Mouse (Mus musculus): ENCODE data around the gene Map1lc3a.

The Map1lc3a gene

GRCm38 (mm10) chr2:155287456-155288250 lies 11.6 kb downstream of the Map1lc3a start:
- DNase-seq (ENCODE audit: low spot score), result no peak

GRCm38 (mm10) chr2:155290066-155290465 lies 14.0 kb downstream of the Map1lc3a start:
- DNase-seq (ENCODE audit: low spot score), result no peak

DNA sequence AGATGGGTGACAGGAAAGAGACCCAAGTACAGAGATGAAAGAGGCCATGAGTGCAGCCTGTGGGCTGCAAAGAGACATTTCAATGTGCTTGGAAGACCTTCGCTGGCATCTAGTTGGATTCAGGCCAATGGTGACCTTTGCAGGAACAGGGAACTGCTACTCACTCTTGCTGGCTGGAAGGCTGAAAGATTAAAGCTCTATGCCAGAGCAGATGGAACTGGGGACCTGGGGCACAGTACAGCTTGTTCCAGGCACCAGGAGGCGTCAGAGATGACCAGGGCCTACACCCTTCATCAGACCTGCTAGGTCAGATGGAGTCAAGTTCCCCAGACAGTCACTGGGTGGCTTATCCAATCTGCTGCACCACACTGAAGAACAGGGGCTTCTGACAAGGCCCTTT lies 17.3 kb downstream of the Map1lc3a start:
- DNase-seq (ENCODE audit: low spot score), result no peak

GRCm38 (mm10) chr2:155293946-155294345 lies 17.8 kb downstream of the Map1lc3a start:
- DNase-seq (ENCODE audit: low spot score), result no peak

DNA sequence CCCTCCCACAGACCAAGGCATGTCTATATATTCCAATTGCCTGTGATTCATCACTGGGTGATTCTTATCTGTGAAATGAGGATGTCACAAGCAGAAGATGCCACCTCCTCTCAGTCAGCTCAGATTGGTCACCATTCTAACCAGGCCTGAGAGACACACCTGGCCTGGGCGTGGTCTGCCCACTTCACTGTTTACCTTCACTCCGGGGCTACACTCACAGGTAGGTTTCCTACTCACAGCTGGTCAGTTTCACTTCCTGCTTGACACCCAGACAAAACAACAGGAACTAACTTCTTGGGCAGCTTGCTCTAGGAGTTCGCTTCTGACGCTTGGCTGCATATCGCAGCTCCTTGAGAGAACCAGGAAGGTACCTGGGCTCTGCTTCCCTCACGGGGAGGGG lies 19.4 kb downstream of the Map1lc3a start:
- no peak for DNase-seq (ENCODE audit: low spot score)

DNA sequence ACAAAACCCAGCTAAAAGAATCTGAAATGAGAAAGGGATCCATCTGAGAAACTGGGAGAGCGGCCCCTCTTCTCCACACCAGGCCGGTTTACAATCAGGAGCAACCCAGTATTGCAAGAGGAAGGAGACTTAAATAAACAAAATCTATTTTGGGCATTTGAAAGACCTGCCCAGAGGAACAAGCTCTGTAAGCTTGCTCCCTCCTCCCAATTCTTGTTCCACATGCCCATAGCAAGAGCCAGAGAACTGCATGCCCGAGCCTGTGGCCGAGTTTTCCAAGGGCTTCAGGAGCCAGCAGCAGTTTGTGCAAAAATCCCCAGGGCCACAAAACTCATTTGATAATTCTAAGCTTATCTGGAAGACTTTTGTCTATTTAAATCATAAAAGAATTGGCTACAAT lies 23.5 kb downstream of the Map1lc3a start:
- DNase-seq (ENCODE audit: low spot score), result no peak

DNA sequence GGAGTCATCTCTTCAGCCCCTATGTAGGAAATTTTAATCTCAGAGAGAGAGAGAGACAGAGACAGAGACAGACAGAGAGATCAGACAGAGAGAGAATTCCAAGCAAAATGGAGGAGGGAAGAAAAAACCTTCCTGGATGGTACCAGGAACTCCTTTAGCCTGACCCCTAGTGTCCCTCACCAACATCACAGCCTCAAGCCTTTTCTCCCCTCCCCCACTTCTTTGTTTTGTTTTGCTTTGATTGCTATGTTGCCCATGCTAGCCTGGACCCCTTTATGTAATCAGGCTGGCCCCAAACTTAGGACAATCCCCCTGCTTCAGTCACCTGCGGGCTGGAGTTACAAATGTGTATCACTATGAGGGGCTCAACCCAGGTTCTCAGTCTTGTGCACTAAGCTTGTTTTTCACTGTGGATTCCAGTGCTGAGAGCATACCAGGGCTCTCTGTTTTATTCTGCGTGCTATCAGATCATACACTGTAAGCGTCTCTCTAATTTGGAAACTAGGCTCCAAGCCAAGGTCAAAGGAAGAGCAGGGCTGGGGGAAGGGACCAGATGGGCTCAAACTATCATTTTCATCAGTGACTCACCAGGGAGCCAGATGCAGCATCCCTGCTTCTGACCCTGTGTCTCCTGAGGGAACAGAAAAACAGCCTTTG lies 33.0 kb downstream of the Map1lc3a start:
- DNase-seq (ENCODE audit: low spot score), result no peak

DNA sequence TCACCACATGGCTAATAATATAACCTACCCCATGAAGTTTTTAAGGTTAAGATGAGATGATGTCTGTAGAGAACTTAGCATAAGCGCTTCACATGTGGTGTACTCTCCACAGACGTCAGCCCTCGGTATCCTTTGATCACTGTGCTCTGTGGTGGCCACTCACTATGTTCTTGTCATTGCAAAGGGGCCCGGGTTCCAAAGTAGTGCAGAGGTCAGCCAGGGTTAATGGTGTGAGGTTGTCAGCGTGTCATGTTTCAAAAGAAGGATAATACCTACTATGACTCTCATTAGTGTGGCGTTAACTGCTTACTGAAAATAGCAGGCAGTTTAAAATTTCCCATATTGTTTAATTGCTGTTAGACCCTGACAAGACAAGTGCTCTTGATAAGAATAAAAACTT lies 37.6 kb downstream of the Map1lc3a start:
- DNase-seq (ENCODE audit: low spot score), result no peak

- DNase-seq (ENCODE audit: low spot score), result no peak
Measured at GRCm38 (mm10) chr2:155318618-155319017, 42.5 kb downstream of the Map1lc3a start.

- DNase-seq (ENCODE audit: low spot score), result no peak
Measured at GRCm38 (mm10) chr2:155320596-155320995, 44.5 kb downstream of the Map1lc3a start.

GRCm38 (mm10) chr2:155326001-155326400 lies 49.9 kb downstream of the Map1lc3a start:
- no peak for DNase-seq (ENCODE audit: low spot score)
